Mouse (Mus musculus): Measurements from ENCODE around the gene Zdhhc11.

GRCm38 (mm10) chr13:74009791-74010614, 46.4 kb downstream of the Zdhhc11 start:
- TF ChIP-seq CTCF (IDR thresholded peaks at IDR 0.05; ENCODE audit: low read depth) (no peak), EP300 (IDR thresholded peaks at IDR 0.05; ENCODE audit: low read depth) (no peak)
